Mouse (Mus musculus) MEL (cell line): Measurements from ENCODE around the gene Ly6g5c.
"Not testable (repeated sequence)": the region's sequence is repeated elsewhere in the genome, so short reads cannot be mapped to it uniquely, and the experiment has no call there.

Experiments used
- CHD2 ChIP-seq: IDR thresholded peaks from 2 replicates; pipeline ENCODE4 v1.6.1; 2011; ENCODE audit warnings: low read length, improper control_type of control experiment
- CTCF ChIP-seq, 3 experiments: IDR thresholded peaks in 2 of 3; conservative IDR thresholded peaks in 1 of 3; 2 replicates each; pipeline ENCODE4 v1.5.1; 2011 to 2012; ENCODE audit warnings: low read length in 3 of 3, low read depth in 2 of 3, mild to moderate bottlenecking in 2 of 3, improper control_type of control experiment in 1 of 3, inconsistent platforms in 1 of 3, mixed read lengths in 1 of 3, moderate library complexity in 1 of 3; ENCODE audit not compliant: control insufficient read depth in 1 of 3, insufficient read depth in 1 of 3, poor library complexity in 1 of 3, severe bottlenecking in 1 of 3
- E2F4 ChIP-seq: IDR thresholded peaks from 2 replicates; pipeline ENCODE4 v1.6.1; 2011; ENCODE audit warnings: low read depth, low read length, improper control_type of control experiment, borderline replicate concordance
- EP300 ChIP-seq, 2 experiments: IDR thresholded peaks; 2 replicates each; pipeline ENCODE4 v1.6.1; 2011; ENCODE audit warnings: improper control_type of control experiment in 2 of 2, low read length in 2 of 2, low read depth in 1 of 2, mild to moderate bottlenecking in 1 of 2
- ETS1 ChIP-seq: IDR thresholded peaks from 2 replicates; pipeline ENCODE4 v1.6.1; 2012; ENCODE audit warnings: low read depth, mild to moderate bottlenecking, inconsistent platforms, low read length, improper control_type of control experiment, moderate library complexity
- GATA1 ChIP-seq: IDR thresholded peaks from 2 replicates; pipeline ENCODE4 v1.6.1; 2011; ENCODE audit warnings: low read depth, low read length, improper control_type of control experiment
- MAX ChIP-seq: IDR thresholded peaks from 2 replicates; pipeline ENCODE4 v1.6.1; 2011; ENCODE audit warnings: low read length, improper control_type of control experiment
- MXI1 ChIP-seq: IDR thresholded peaks from 2 replicates; pipeline ENCODE4 v1.6.1; 2011; ENCODE audit warnings: mild to moderate bottlenecking, low read depth, low read length, improper control_type of control experiment
- POLR2A ChIP-seq, 2 experiments: IDR thresholded peaks; 2 replicates each; pipeline ENCODE4 v1.6.1; 2011 to 2012; ENCODE audit warnings: low read length in 2 of 2, mild to moderate bottlenecking in 2 of 2, control low read depth in 1 of 2, improper control_type of control experiment in 1 of 2, low read depth in 1 of 2, moderate library complexity in 1 of 2; ENCODE audit not compliant: control insufficient read depth in 1 of 2, insufficient read depth in 1 of 2, poor library complexity in 1 of 2
- POLR2AphosphoS2 ChIP-seq: IDR thresholded peaks from 2 replicates; pipeline ENCODE4 v1.6.1; 2011; ENCODE audit warnings: low read length, improper control_type of control experiment
- RAD21 ChIP-seq: IDR thresholded peaks from 2 replicates; pipeline ENCODE4 v1.6.1; 2011; ENCODE audit warnings: mild to moderate bottlenecking, low read depth, low read length, improper control_type of control experiment
- UBTF ChIP-seq: IDR thresholded peaks from 2 replicates; pipeline ENCODE4 v1.6.1; 2012; ENCODE audit warnings: low read depth, mild to moderate bottlenecking, inconsistent platforms, low read length, improper control_type of control experiment, moderate library complexity, borderline replicate concordance; ENCODE audit not compliant: insufficient read depth
- USF2 ChIP-seq, 2 experiments: IDR thresholded peaks; 2 replicates each; pipeline ENCODE4 v1.6.1; 2011 to 2012; ENCODE audit warnings: improper control_type of control experiment in 2 of 2, low read length in 2 of 2, borderline replicate concordance in 1 of 2, inconsistent platforms in 1 of 2, low read depth in 1 of 2, mild to moderate bottlenecking in 1 of 2; ENCODE audit not compliant: insufficient read depth in 1 of 2
- ZNF384 ChIP-seq: IDR thresholded peaks from 2 replicates; pipeline ENCODE4 v1.6.1; 2012; ENCODE audit warnings: low read depth, mild to moderate bottlenecking, inconsistent platforms, low read length, improper control_type of control experiment

DNA sequence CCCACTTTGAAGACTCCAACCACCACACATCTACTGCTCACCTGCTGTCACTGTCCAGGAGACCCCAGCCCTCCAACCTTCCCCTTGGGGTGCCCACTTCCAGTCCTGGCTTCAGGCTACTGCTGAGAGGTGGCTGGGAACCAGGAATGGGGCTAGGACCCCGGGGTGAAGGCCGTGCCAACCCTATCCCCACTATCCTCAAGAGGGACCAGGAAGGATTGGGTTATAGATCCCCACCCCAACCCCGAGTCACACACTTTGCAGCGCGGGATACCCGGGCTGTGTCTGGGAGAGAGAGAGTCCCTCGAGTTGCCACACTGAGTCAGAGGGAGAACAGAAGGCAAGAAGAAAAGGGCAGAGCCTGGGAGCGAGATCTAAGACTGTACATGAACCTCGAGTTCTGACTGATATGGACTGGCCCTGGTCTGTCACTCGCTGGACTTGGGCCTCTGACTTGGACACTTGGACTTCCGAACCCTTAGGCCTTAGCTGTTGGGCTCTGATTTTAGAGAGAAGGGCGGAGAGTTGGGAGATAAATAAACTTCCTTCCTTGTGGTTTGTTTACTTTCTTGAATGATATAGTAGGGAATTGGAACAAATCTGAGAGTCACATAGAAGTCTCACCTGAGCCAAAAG lies 16.3 kb downstream of the Ly6g5c start:
- not testable (repeated sequence) for TF ChIP-seq POLR2A (IDR thresholded peaks at IDR 0.05; ENCODE audit: control insufficient read depth in 1 of 2, insufficient read depth in 1 of 2, low read depth in 1 of 2, low read length in 2 of 2, poor library complexity in 1 of 2); CHD2; UBTF; CTCF (IDR thresholded peaks at IDR 0.05 in 2 of 3, conservative IDR thresholded peaks at IDR 0.05 in 1 of 3; ENCODE audit: control insufficient read depth in 1 of 3, insufficient read depth in 1 of 3, low read depth in 2 of 3, low read length in 3 of 3, poor library complexity in 1 of 3, severe bottlenecking in 1 of 3); MAX; ETS1; EP300 (IDR thresholded peaks at IDR 0.05; ENCODE audit: low read depth in 1 of 2, low read length in 2 of 2); ZNF384; POLR2AphosphoS2; E2F4; MXI1; USF2 (IDR thresholded peaks at IDR 0.05; ENCODE audit: borderline replicate concordance in 1 of 2, insufficient read depth in 1 of 2, low read depth in 1 of 2, low read length in 2 of 2); GATA1; RAD21
